Mouse (Mus musculus) midbrain, embryonic 16.5 days (tissue): ENCODE results near the gene Phc2. TPM values are rescaled to one million over a fixed set of nuclear protein-coding genes. Genes with fewer than 3 reads are reported as not detected.

Experiments used
- ATAC-seq: fragments of 200-750 bp; cut with Nextera tagmentation; 2 replicates; pipeline ENCODE4 v1.8.0; 2017; ENCODE audit warnings: moderate TSS enrichment
- H3K27ac ChIP-seq: fragments of 300-500 bp; sonication (generic); 2 replicates; pipeline ENCODE4 v1.5.1; 2014; ENCODE audit warnings: mild to moderate bottlenecking, low read length, mixed read lengths
- H3K27me3 ChIP-seq: fragments of 300-500 bp; sonication (generic); 2 replicates; pipeline ENCODE4 v1.6.1; 2014; ENCODE audit warnings: low read depth, low read length, mixed read lengths; ENCODE audit not compliant: control insufficient read depth, insufficient read depth
- H3K36me3 ChIP-seq: fragments of 300-500 bp; sonication (generic); 2 replicates; pipeline ENCODE4 v1.6.1; 2014; ENCODE audit warnings: mild to moderate bottlenecking, low read length, moderate library complexity, mixed read lengths; ENCODE audit not compliant: control insufficient read depth, insufficient read depth
- H3K4me1 ChIP-seq: fragments of 300-500 bp; sonication (generic); 2 replicates; pipeline ENCODE4 v1.6.1; 2014; ENCODE audit warnings: mild to moderate bottlenecking, low read length, mixed read lengths; ENCODE audit not compliant: control insufficient read depth, insufficient read depth
- H3K4me2 ChIP-seq: fragments of 300-500 bp; sonication (generic); 2 replicates; pipeline ENCODE4 v1.6.1; 2014; ENCODE audit warnings: mild to moderate bottlenecking, low read length, mixed read lengths
- H3K4me3 ChIP-seq: fragments of 300-500 bp; sonication (generic); 2 replicates; pipeline ENCODE4 v1.5.1; 2014; ENCODE audit warnings: low read depth, mild to moderate bottlenecking, low read length, moderate library complexity, mixed read lengths
- H3K9ac ChIP-seq: fragments of 300-500 bp; sonication (generic); 2 replicates; pipeline ENCODE4 v1.6.1; 2014; ENCODE audit warnings: low read depth, low read length, mixed read lengths
- H3K9me3 ChIP-seq: fragments of 300-500 bp; sonication (generic); replicated peaks from 2 replicates; pipeline ENCODE4 v1.6.1; 2014; ENCODE audit warnings: mild to moderate bottlenecking, low read length, mixed read lengths; ENCODE audit not compliant: control insufficient read depth, poor library complexity, severe bottlenecking
- WGBS: fragments of 180-500 bp; shearing (Covaris S2); extraction: QIAGEN DNeasy Blood & Tissue Kit; methylation state at CpG from one replicate; pipeline ENCODE4 v1.1.7; 2014; 5-methylcytosine and 5-hydroxymethylcytosine counted together
- polyA plus RNA-seq: library from polyadenylated mRNA; unstranded; fragments of >200 nt; fragmentation: Nextera tagmentation; extraction: Ambion mirVana; gene quantifications from 2 replicates; pipeline ENCODE4 v1.2.1, GENCODE M21; 2015

The Phc2 gene
- polyA plus RNA-seq, 1 experiment from 2014 or later: 19.5 TPM

- no peak overlapping the region for H3K27ac ChIP-seq
- H3K27me3 ChIP-seq: no peaks in the 10 kb centered on the region
- no peaks in the 10 kb centered on the region for H3K9me3 ChIP-seq
- no peak overlapping the region for H3K4me2 ChIP-seq
- WGBS: 49% methylated on average over 8 of the region's 8 CpGs
- no peak overlapping the region for H3K9ac ChIP-seq
- H3K36me3 ChIP-seq: no peaks in the 10 kb centered on the region
- ATAC-seq: no peak
- peaks cover 22% of the 10 kb centered on the region for H3K4me1 ChIP-seq
- no peak overlapping the region for H3K4me3 ChIP-seq
Measured at GRCm38 (mm10) chr4:128681126-128681525, 26.6 kb downstream of the Phc2 start.

GRCm38 (mm10) chr4:128682281-128682680 lies 27.8 kb downstream of the Phc2 start:
- Histone ChIP-seq H3K27me3 (no peaks in the 10 kb centered on the region), H3K9ac (no peak overlapping the region), H3K4me3 (no peak overlapping the region), H3K4me2 (no peak overlapping the region), H3K4me1 (peaks cover 22% of the 10 kb centered on the region), H3K27ac (no peak overlapping the region), H3K36me3 (no peaks in the 10 kb centered on the region), H3K9me3 (no peaks in the 10 kb centered on the region)
- no peak for ATAC-seq
- 92% methylated on average over 13 of the region's 13 CpGs for WGBS

- no peak; the same call in 1 of the 2 replicates for ATAC-seq
- Histone ChIP-seq H3K27me3 (no peaks in the 10 kb centered on the region), H3K36me3 (no peaks in the 10 kb centered on the region), H3K9me3 (no peaks in the 10 kb centered on the region; the same call in 1 of the 2 replicates), H3K4me2 (no peak overlapping the region), H3K27ac (no peak overlapping the region), H3K9ac (no peak overlapping the region), H3K4me3 (no peak overlapping the region), H3K4me1 (peaks cover 22% of the 10 kb centered on the region)
- WGBS: 41% methylated on average over 3 of the region's 3 CpGs
Measured at GRCm38 (mm10) chr4:128683706-128684105, 29.2 kb downstream of the Phc2 start.

GRCm38 (mm10) chr4:128684108-128684507 lies 29.6 kb downstream of the Phc2 start:
- WGBS: 58% methylated on average over 11 of the region's 11 CpGs
- no peak for ATAC-seq
- Histone ChIP-seq H3K4me2 (no peak overlapping the region), H3K9ac (no peak overlapping the region), H3K27me3 (no peaks in the 10 kb centered on the region), H3K36me3 (no peaks in the 10 kb centered on the region), H3K9me3 (no peaks in the 10 kb centered on the region; the same call in 1 of the 2 replicates), H3K4me1 (peaks cover 21% of the 10 kb centered on the region), H3K27ac (no peak overlapping the region), H3K4me3 (no peak overlapping the region)

- Histone ChIP-seq H3K4me3 (peak overlapping the region; percentile 27), H3K36me3 (no peaks in the 10 kb centered on the region), H3K27ac (peak overlapping the region; percentile 14), H3K4me1 (peaks cover 39% of the 10 kb centered on the region), H3K9me3 (no peaks in the 10 kb centered on the region; the same call in 1 of the 2 replicates), H3K4me2 (peak overlapping the region; percentile 42), H3K9ac (0 out of 2 replicates have a peak overlapping the region, but pooled peaks have one; percentile 39), H3K27me3 (no peaks in the 10 kb centered on the region)
- peak; percentile 71 for ATAC-seq
- WGBS: 43% methylated on average over 6 of the region's 6 CpGs
Measured at GRCm38 (mm10) chr4:128688513-128688913, 34.0 kb downstream of the Phc2 start.

- H3K9ac ChIP-seq: 0 out of 2 replicates have a peak overlapping the region, but pooled peaks have one; percentile 39
- ATAC-seq: peak; percentile 65
Measured at GRCm38 (mm10) chr4:128688976-128689375, 34.5 kb downstream of the Phc2 start.

GRCm38 (mm10) chr4:128689739-128690304 lies 35.3 kb downstream of the Phc2 start:
- Histone ChIP-seq H3K27me3 (no peaks in the 10 kb centered on the region), H3K9ac (no peak overlapping the region), H3K9me3 (no peaks in the 10 kb centered on the region; the same call in 1 of the 2 replicates), H3K27ac (peak overlapping the region; percentile 14; the same call in 1 of the 2 replicates), H3K4me2 (peak overlapping the region; percentile 42), H3K4me1 (peaks cover 35% of the 10 kb centered on the region), H3K4me3 (peak overlapping the region; percentile 27; the same call in 1 of the 2 replicates), H3K36me3 (no peaks in the 10 kb centered on the region)
- ATAC-seq: no peak
- WGBS: 73% methylated on average over 5 of the region's 6 CpGs

More at GRCm38 (mm10) chr4:128688976-128689375, 34.5 kb downstream of the Phc2 start:
- H3K4me2 ChIP-seq: peak overlapping the region; percentile 42
- H3K27ac ChIP-seq: peak overlapping the region; percentile 14
- H3K4me3 ChIP-seq: peak overlapping the region; percentile 27
- no peaks in the 10 kb centered on the region for H3K27me3 ChIP-seq
- WGBS: 71% methylated on average over 9 of the region's 9 CpGs
- no peaks in the 10 kb centered on the region; the same call in 1 of the 2 replicates for H3K9me3 ChIP-seq
- no peaks in the 10 kb centered on the region for H3K36me3 ChIP-seq
- peaks cover 38% of the 10 kb centered on the region for H3K4me1 ChIP-seq

- Histone ChIP-seq H3K27me3 (no peaks in the 10 kb centered on the region), H3K4me2 (no peak overlapping the region), H3K9me3 (no peaks in the 10 kb centered on the region; the same call in 1 of the 2 replicates), H3K4me1 (peaks cover 35% of the 10 kb centered on the region), H3K27ac (no peak overlapping the region), H3K9ac (no peak overlapping the region), H3K4me3 (no peak overlapping the region), H3K36me3 (no peaks in the 10 kb centered on the region)
- WGBS: 84% methylated on average over 4 of the region's 4 CpGs
- ATAC-seq: no peak
Measured at GRCm38 (mm10) chr4:128691195-128691594, 36.7 kb downstream of the Phc2 start.

GRCm38 (mm10) chr4:128692149-128692925 lies 37.8 kb downstream of the Phc2 start:
- WGBS: 62% methylated on average over 14 of the region's 15 CpGs
- no peak overlapping the region for H3K9ac ChIP-seq
- no peaks in the 10 kb centered on the region; the same call in 1 of the 2 replicates for H3K9me3 ChIP-seq
- H3K36me3 ChIP-seq: no peaks in the 10 kb centered on the region
- H3K4me3 ChIP-seq: no peak overlapping the region
- no peak overlapping the region for H3K27ac ChIP-seq
- no peak for ATAC-seq
- H3K4me2 ChIP-seq: no peak overlapping the region
- H3K27me3 ChIP-seq: no peaks in the 10 kb centered on the region
- H3K4me1 ChIP-seq: peaks cover 35% of the 10 kb centered on the region
